Mouse (Mus musculus) hindbrain, embryonic 16.5 days (tissue): ENCODE measurements around the gene Vamp1. TPM values are rescaled to one million over a fixed set of nuclear protein-coding genes. Genes with fewer than 3 reads are reported as not detected.

Experiments used
- ATAC-seq: fragments of 200-750 bp; cut with Nextera tagmentation; 2 replicates; pipeline ENCODE4 v1.8.0; 2017; ENCODE audit warnings: moderate TSS enrichment, moderate library complexity
- H3K27ac ChIP-seq: fragments of 300-500 bp; sonication (generic); 2 replicates; pipeline ENCODE4 v1.5.1; 2014; ENCODE audit warnings: low read depth, mild to moderate bottlenecking, control low read depth, low read length, moderate library complexity
- H3K27me3 ChIP-seq: fragments of 300-500 bp; sonication (generic); replicated peaks from 2 replicates; pipeline ENCODE4 v1.6.1; 2014; ENCODE audit warnings: low read length; ENCODE audit not compliant: control insufficient read depth, insufficient read depth
- H3K36me3 ChIP-seq: fragments of 300-500 bp; sonication (generic); 2 replicates; pipeline ENCODE4 v1.6.1; 2014; ENCODE audit warnings: mild to moderate bottlenecking, low read length, moderate library complexity, mixed read lengths; ENCODE audit not compliant: control insufficient read depth, insufficient read depth
- H3K4me1 ChIP-seq: fragments of 300-500 bp; sonication (generic); 2 replicates; pipeline ENCODE4 v1.6.1; 2014; ENCODE audit warnings: low read depth, low read length; ENCODE audit not compliant: control insufficient read depth, insufficient read depth
- H3K4me2 ChIP-seq: fragments of 300-500 bp; sonication (generic); 2 replicates; pipeline ENCODE4 v1.6.1; 2014; ENCODE audit warnings: mild to moderate bottlenecking, low read length, control low read depth, moderate library complexity
- H3K4me3 ChIP-seq: fragments of 300-500 bp; sonication (generic); 2 replicates; pipeline ENCODE4 v1.5.1; 2014; ENCODE audit warnings: mild to moderate bottlenecking, low read length, control low read depth, moderate library complexity
- H3K9ac ChIP-seq: fragments of 300-500 bp; sonication (generic); 2 replicates; pipeline ENCODE4 v1.6.1; 2014; ENCODE audit warnings: low read depth, mild to moderate bottlenecking, control low read depth, low read length, moderate library complexity
- H3K9me3 ChIP-seq: fragments of 300-500 bp; sonication (generic); 2 replicates; pipeline ENCODE4 v1.6.1; 2014; ENCODE audit warnings: mild to moderate bottlenecking, low read length, moderate library complexity; ENCODE audit not compliant: control insufficient read depth
- WGBS: fragments of 180-500 bp; shearing (Covaris S2); extraction: QIAGEN DNeasy Blood & Tissue Kit; methylation state at CpG from one replicate; pipeline ENCODE4 v1.1.7; 2014; 5-methylcytosine and 5-hydroxymethylcytosine counted together
- polyA plus RNA-seq: library from polyadenylated mRNA; unstranded; fragments of >200 nt; fragmentation: Nextera tagmentation; extraction: Ambion mirVana; gene quantifications from 2 replicates; pipeline ENCODE4 v1.2.1, GENCODE M21; 2015

Gene Vamp1
- polyA plus RNA-seq, 1 experiment from 2014 or later, result 52.8 TPM

- ATAC-seq, result no peak
These were observed 18.6 kb downstream of the Vamp1 start for GRCm38 (mm10) chr6:125233816-125234519.

GRCm38 (mm10) chr6:125234520-125234828 lies 19.1 kb downstream of the Vamp1 start:
- Histone ChIP-seq H3K4me3 (no peak overlapping the region), H3K9ac (no peak overlapping the region), H3K4me1 (peaks cover 8% of the 10 kb centered on the region), H3K36me3 (no peaks in the 10 kb centered on the region), H3K9me3 (no peaks in the 10 kb centered on the region), H3K4me2 (no peak overlapping the region), H3K27me3 (no peaks in the 10 kb centered on the region), H3K27ac (no peak overlapping the region)
- ATAC-seq, result no peak
- 82% methylated on average over 5 of the region's 5 CpGs for WGBS

More at GRCm38 (mm10) chr6:125233816-125234519, 18.6 kb downstream of the Vamp1 start:
- no peaks in the 10 kb centered on the region for H3K9me3 ChIP-seq
- H3K27ac ChIP-seq, result no peak overlapping the region
- H3K36me3 ChIP-seq, result no peaks in the 10 kb centered on the region
- no peaks in the 10 kb centered on the region for H3K27me3 ChIP-seq
- H3K4me1 ChIP-seq, result peaks cover 8% of the 10 kb centered on the region
- no peak overlapping the region for H3K4me2 ChIP-seq
- whole genome bisulfite sequencing, result 71% methylated on average over 7 of the region's 7 CpGs
- H3K4me3 ChIP-seq, result no peak overlapping the region
- peak overlapping the region; percentile 22; the same call in 1 of the 2 replicates for H3K9ac ChIP-seq

GRCm38 (mm10) chr6:125236341-125236740 lies 21.0 kb downstream of the Vamp1 start:
- whole genome bisulfite sequencing, result 53% methylated on average over 6 of the region's 6 CpGs

GRCm38 (mm10) chr6:125236782-125237181 lies 21.4 kb downstream of the Vamp1 start, which contains the start of gene Cd27:
TSS of gene Cd27 (minus strand) at chr6:125237010.
- no peak within 1 kb of the TSS for H3K9ac ChIP-seq
- WGBS, result 26% methylated on average over 6 of the region's 6 CpGs
- H3K9me3 ChIP-seq, result no peaks in the 10 kb centered on the region
- H3K4me2 ChIP-seq, result no peak within 1 kb of the TSS
- no peak within 1 kb of the TSS for H3K27ac ChIP-seq
- H3K36me3 ChIP-seq, result no peaks in the 10 kb centered on the region
- peaks cover 3% of the 10 kb centered on the region for H3K4me1 ChIP-seq
- no peak within 1 kb of the TSS for H3K4me3 ChIP-seq
- no peaks in the 10 kb centered on the region for H3K27me3 ChIP-seq
- no peak for ATAC-seq

More at GRCm38 (mm10) chr6:125236341-125236740, 21.0 kb downstream of the Vamp1 start:
- Histone ChIP-seq H3K9ac (no peak overlapping the region), H3K4me2 (no peak overlapping the region), H3K36me3 (no peaks in the 10 kb centered on the region), H3K9me3 (no peaks in the 10 kb centered on the region), H3K27ac (no peak overlapping the region), H3K4me1 (peaks cover 7% of the 10 kb centered on the region), H3K4me3 (no peak overlapping the region), H3K27me3 (no peaks in the 10 kb centered on the region)
- no peak for ATAC-seq

- Histone ChIP-seq H3K4me1 (no peaks in the 10 kb centered on the region), H3K9me3 (no peaks in the 10 kb centered on the region), H3K9ac (no peak overlapping the region), H3K4me2 (no peak overlapping the region), H3K27me3 (no peaks in the 10 kb centered on the region), H3K4me3 (no peak overlapping the region), H3K36me3 (no peaks in the 10 kb centered on the region), H3K27ac (no peak overlapping the region)
- 85% methylated on average over 4 of the region's 4 CpGs for WGBS
- ATAC-seq, result no peak
These were observed 22.1 kb downstream of the Vamp1 start for GRCm38 (mm10) chr6:125237421-125237820.

- Histone ChIP-seq H3K27me3 (no peaks in the 10 kb centered on the region), H3K4me1 (no peaks in the 10 kb centered on the region), H3K9ac (no peak overlapping the region), H3K36me3 (no peaks in the 10 kb centered on the region), H3K27ac (no peak overlapping the region), H3K9me3 (no peaks in the 10 kb centered on the region), H3K4me3 (no peak overlapping the region), H3K4me2 (no peak overlapping the region)
- 84% methylated on average over 6 of the region's 6 CpGs for WGBS
- no peak for ATAC-seq
These were observed 23.0 kb downstream of the Vamp1 start for GRCm38 (mm10) chr6:125238396-125238795.

- no peaks in the 10 kb centered on the region for H3K36me3 ChIP-seq
- H3K9me3 ChIP-seq, result no peaks in the 10 kb centered on the region
- no peak for ATAC-seq
- no peak overlapping the region for H3K9ac ChIP-seq
- no peak overlapping the region for H3K4me2 ChIP-seq
- H3K4me3 ChIP-seq, result no peak overlapping the region
- H3K27me3 ChIP-seq, result no peaks in the 10 kb centered on the region
- no peak overlapping the region for H3K27ac ChIP-seq
- 97% methylated on average over 5 of the region's 5 CpGs for WGBS
- no peaks in the 10 kb centered on the region for H3K4me1 ChIP-seq
These were observed 24.2 kb downstream of the Vamp1 start for GRCm38 (mm10) chr6:125239547-125239946.

- no peaks in the 10 kb centered on the region for H3K4me1 ChIP-seq
- no peak overlapping the region for H3K4me3 ChIP-seq
- no peaks in the 10 kb centered on the region for H3K36me3 ChIP-seq
- H3K27me3 ChIP-seq, result no peaks in the 10 kb centered on the region
- H3K27ac ChIP-seq, result no peak overlapping the region
- WGBS, result 88% methylated on average over 5 of the region's 5 CpGs
- no peak for ATAC-seq
- no peaks in the 10 kb centered on the region for H3K9me3 ChIP-seq
- H3K4me2 ChIP-seq, result no peak overlapping the region
- no peak overlapping the region for H3K9ac ChIP-seq
These were observed 25.3 kb downstream of the Vamp1 start for GRCm38 (mm10) chr6:125240617-125241016.

GRCm38 (mm10) chr6:125241566-125241965 lies 26.2 kb downstream of the Vamp1 start:
- Histone ChIP-seq H3K36me3 (no peaks in the 10 kb centered on the region), H3K4me3 (no peak overlapping the region), H3K4me2 (no peak overlapping the region), H3K27ac (no peak overlapping the region), H3K27me3 (no peaks in the 10 kb centered on the region), H3K4me1 (no peaks in the 10 kb centered on the region), H3K9me3 (no peaks in the 10 kb centered on the region), H3K9ac (no peak overlapping the region)
- no peak for ATAC-seq
- WGBS, result 89% methylated on average over 8 of the region's 8 CpGs
